Mouse (Mus musculus): ENCODE measurements around the gene Gria1.

DNA sequence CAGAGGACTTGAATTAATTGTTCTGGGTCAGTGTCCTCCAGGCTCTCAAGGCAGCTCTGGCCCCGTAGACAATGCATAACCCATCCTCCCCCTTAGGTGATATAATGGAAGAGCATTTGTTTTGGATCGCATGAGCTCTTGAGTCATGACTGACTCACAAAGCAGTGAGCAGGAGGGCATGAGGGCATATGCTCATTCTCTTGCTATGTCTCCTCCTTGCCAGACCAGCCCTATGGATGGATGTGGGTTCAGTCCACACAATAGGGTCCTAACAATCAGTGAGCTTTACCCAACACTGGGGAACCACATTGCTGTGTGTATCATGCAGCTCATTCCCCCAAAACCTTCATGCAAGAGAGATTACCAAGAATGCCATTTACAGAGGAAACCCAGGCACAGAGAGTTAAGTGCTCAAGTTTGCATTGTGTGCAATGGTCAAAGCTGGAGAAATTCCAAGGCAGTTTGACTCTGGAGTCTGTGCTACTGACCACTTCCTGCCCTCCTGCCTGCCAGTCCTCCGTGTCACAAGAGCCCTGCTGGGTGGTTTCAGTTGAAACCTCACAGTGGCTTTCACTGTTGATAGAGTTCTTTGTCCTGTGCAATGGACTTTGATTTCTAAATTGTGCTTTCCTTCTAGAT lies 80.2 kb downstream of the Gria1 start:
- TF ChIP-seq POLR2A (IDR thresholded peaks at IDR 0.05; ENCODE audit: insufficient read length, low read depth) (no peak), USF1 (IDR thresholded peaks at IDR 0.05; ENCODE audit: low read depth) (no peak), E2F4 (IDR thresholded peaks at IDR 0.05; ENCODE audit: insufficient read depth) (no peak), MAX (IDR thresholded peaks at IDR 0.05; ENCODE audit: low read depth) (no peak), TCF12 (IDR thresholded peaks at IDR 0.05; ENCODE audit: insufficient read depth, poor library complexity, severe bottlenecking) (no peak)
